Mouse (Mus musculus) kidney, adult 11 months (tissue): ENCODE data around the gene Myh9.
"Not testable (repeated sequence)": the region's sequence is repeated elsewhere in the genome, so short reads cannot be mapped to it uniquely, and the experiment has no call there.

Source experiments
- DNase-seq: peaks from one replicate; pipeline ENCODE4 v3.0.0; 2022

Gene Myh9

GRCm38 (mm10) chr15:77745081-77745480, 96.9 kb downstream of the Myh9 start:
- DNase-seq: no peak

GRCm38 (mm10) chr15:77744632-77745031, 97.3 kb downstream of the Myh9 start:
- no peak for DNase-seq

- DNase-seq: not testable (repeated sequence)
Measured at GRCm38 (mm10) chr15:77741556-77741955, 100.4 kb downstream of the Myh9 start.

- no peak for DNase-seq
Measured at GRCm38 (mm10) chr15:77740511-77741297, 101.3 kb downstream of the Myh9 start.

GRCm38 (mm10) chr15:77733903-77734302, 108.1 kb downstream of the Myh9 start:
- not testable (repeated sequence) for DNase-seq

- not testable (repeated sequence) for DNase-seq
Measured at GRCm38 (mm10) chr15:77733380-77733779, 108.6 kb downstream of the Myh9 start.

- DNase-seq: not testable (repeated sequence)
Measured at GRCm38 (mm10) chr15:77732851-77733250, 109.1 kb downstream of the Myh9 start.

GRCm38 (mm10) chr15:77731605-77732004, 110.4 kb downstream of the Myh9 start:
- no peak for DNase-seq

- DNase-seq: not testable (repeated sequence)
Measured at GRCm38 (mm10) chr15:77728739-77729138, 113.2 kb downstream of the Myh9 start, which contains the start of gene Apol9b. TSS of gene Apol9b (plus strand) at chr15:77729039.

GRCm38 (mm10) chr15:77727745-77728144, 114.2 kb downstream of the Myh9 start:
- not testable (repeated sequence) for DNase-seq

- DNase-seq: not testable (repeated sequence)
Measured at GRCm38 (mm10) chr15:77727139-77727538, 114.8 kb downstream of the Myh9 start.

- not testable (repeated sequence) for DNase-seq
Measured at GRCm38 (mm10) chr15:77725393-77726020, 116.5 kb downstream of the Myh9 start.

GRCm38 (mm10) chr15:77724208-77724911, 117.6 kb downstream of the Myh9 start:
- not testable (repeated sequence) for DNase-seq

- DNase-seq: not testable (repeated sequence)
Measured at GRCm38 (mm10) chr15:77721509-77721908, 120.5 kb downstream of the Myh9 start.

GRCm38 (mm10) chr15:77718240-77718639, 123.7 kb downstream of the Myh9 start:
- DNase-seq: not testable (repeated sequence)
